Mouse (Mus musculus) cerebellum, adult 18-20 months (tissue): Measurements from ENCODE around the gene Zp3.

Experiments
- DNase-seq, 2 experiments: peaks; one replicate each; pipeline ENCODE4 v3.0.0; 2021

Zp3 gene

GRCm38 (mm10) chr5:135979904-135980303 lies at the start of gene Zp3:
TSS of gene Zp3 (plus strand) at chr5:135980099.
- DNase-seq: no peak

- DNase-seq: no peak
Measured at GRCm38 (mm10) chr5:135931526-135931925, 48.4 kb upstream of the Zp3 start.

GRCm38 (mm10) chr5:135932359-135932758 lies 47.5 kb upstream of the Zp3 start:
- peak in 1 of 2 experiments; percentile 43 for DNase-seq

GRCm38 (mm10) chr5:135933222-135933899 lies 46.5 kb upstream of the Zp3 start:
- no peak for DNase-seq

- DNase-seq: peak; percentile 74 to 75
Measured at GRCm38 (mm10) chr5:135933900-135934441, 45.9 kb upstream of the Zp3 start.

GRCm38 (mm10) chr5:135934481-135935175 lies 45.3 kb upstream of the Zp3 start, which contains the start of gene Ywhag:
TSS of gene Ywhag (minus strand) at chr5:135934616.
- DNase-seq: peak; percentile 98 to 99

- DNase-seq: no peak
Measured at GRCm38 (mm10) chr5:135935176-135935523, 44.7 kb upstream of the Zp3 start.

- DNase-seq: no peak
Measured at GRCm38 (mm10) chr5:135935641-135936190, 44.2 kb upstream of the Zp3 start.

- DNase-seq: no peak
Measured at GRCm38 (mm10) chr5:135940587-135940986, 39.3 kb upstream of the Zp3 start.

- DNase-seq: no peak
Measured at GRCm38 (mm10) chr5:135942710-135943109, 37.2 kb upstream of the Zp3 start.

GRCm38 (mm10) chr5:135945916-135946408 lies 33.9 kb upstream of the Zp3 start:
- DNase-seq: no peak

GRCm38 (mm10) chr5:135946621-135947020 lies 33.3 kb upstream of the Zp3 start:
- no peak for DNase-seq

GRCm38 (mm10) chr5:135950710-135951412 lies 29.0 kb upstream of the Zp3 start:
- no peak for DNase-seq

GRCm38 (mm10) chr5:135951660-135952059 lies 28.2 kb upstream of the Zp3 start:
- DNase-seq: no peak

GRCm38 (mm10) chr5:135952830-135953229 lies 27.1 kb upstream of the Zp3 start:
- peak; percentile 39 to 49 for DNase-seq

GRCm38 (mm10) chr5:135956300-135957206 lies 23.3 kb upstream of the Zp3 start:
- DNase-seq: no peak

- DNase-seq: peak; percentile 84 to 93
Measured at GRCm38 (mm10) chr5:135957207-135957974, 22.5 kb upstream of the Zp3 start.

GRCm38 (mm10) chr5:135958367-135958766 lies 21.5 kb upstream of the Zp3 start:
- no peak for DNase-seq

- no peak for DNase-seq
Measured at GRCm38 (mm10) chr5:135959911-135960310, 20.0 kb upstream of the Zp3 start.

- DNase-seq: no peak
Measured at GRCm38 (mm10) chr5:135960909-135961635, 18.8 kb upstream of the Zp3 start.
